Mouse (Mus musculus): ENCODE results near the gene Cox5a. TPM values are rescaled to one million over a fixed set of nuclear protein-coding genes. Genes with fewer than 3 reads are reported as not detected.

Cox5a gene
- total RNA-seq, 1 experiment = 390 TPM

GRCm38 (mm10) chr9:57525516-57525915 is 4.4 kb downstream of the Cox5a start:
- Histone ChIP-seq H3K9ac (ENCODE audit: insufficient read depth, low read depth, low read length, poor library complexity, severe bottlenecking) (no peak overlapping the region), H3K9me3 (ENCODE audit: control insufficient read depth, insufficient read depth, low read depth, low read length) (no peaks in the 10 kb centered on the region), H3K4me3 (ENCODE audit: insufficient read depth in 1 of 2, low read depth in 1 of 2, low read length in 2 of 2, poor library complexity in 1 of 2, severe bottlenecking in 1 of 2) (no peak overlapping the region), H3K4me1 (ENCODE audit: control insufficient read depth in 2 of 2, insufficient read depth in 2 of 2, low read length in 2 of 2, poor library complexity in 1 of 2) (peaks cover 7 to 8% of the 10 kb centered on the region in 2 experiments), H3K36me3 (ENCODE audit: control insufficient read depth, insufficient read depth, low read length, poor library complexity, severe bottlenecking) (peaks cover 4% of the 10 kb centered on the region), H3K27ac (ENCODE audit: insufficient read depth, low read depth, low read length, poor library complexity, severe bottlenecking) (no peak overlapping the region)
- in situ Hi-C loops (cut with MboI; ENCODE audit: low sequenced_read_pairs in 2 of 2, unreplicated experiment in 2 of 2) = no loop called here
- DNase-seq (ENCODE audit: low read depth, low spot score) = no peak
- TF ChIP-seq CHD2 (IDR thresholded peaks at IDR 0.05; ENCODE audit: low read depth, low read length) (no peak), MAFK (IDR thresholded peaks at IDR 0.05; ENCODE audit: insufficient read depth, low read depth, low read length) (no peak), HCFC1 (IDR thresholded peaks at IDR 0.05; ENCODE audit: borderline replicate concordance, insufficient read depth, low read length) (no peak), ZNF384 (IDR thresholded peaks at IDR 0.05; ENCODE audit: low read depth, low read length) (no peak), ZC3H11A (IDR thresholded peaks at IDR 0.05; ENCODE audit: borderline replicate concordance, low read depth, low read length) (no peak)

- Histone ChIP-seq H3K36me3 (ENCODE audit: control insufficient read depth, insufficient read depth, low read length, poor library complexity, severe bottlenecking) (peaks cover 8% of the 10 kb centered on the region), H3K9me3 (ENCODE audit: control insufficient read depth, insufficient read depth, low read depth, low read length) (no peaks in the 10 kb centered on the region), H3K4me3 (ENCODE audit: insufficient read depth in 1 of 2, low read depth in 1 of 2, low read length in 2 of 2, poor library complexity in 1 of 2, severe bottlenecking in 1 of 2) (no peak overlapping the region), H3K9ac (ENCODE audit: insufficient read depth, low read depth, low read length, poor library complexity, severe bottlenecking) (no peak overlapping the region), H3K4me1 (ENCODE audit: control insufficient read depth in 2 of 2, insufficient read depth in 2 of 2, low read length in 2 of 2, poor library complexity in 1 of 2) (peaks cover 7 to 8% of the 10 kb centered on the region in 2 experiments), H3K27ac (ENCODE audit: insufficient read depth, low read depth, low read length, poor library complexity, severe bottlenecking) (no peak overlapping the region)
- no peak for TF ChIP-seq ZC3H11A (IDR thresholded peaks at IDR 0.05; ENCODE audit: borderline replicate concordance, low read depth, low read length)
- no peak for TF ChIP-seq ZNF384 (IDR thresholded peaks at IDR 0.05; ENCODE audit: low read depth, low read length)
- TF ChIP-seq MAFK (IDR thresholded peaks at IDR 0.05; ENCODE audit: insufficient read depth, low read depth, low read length) = no peak
- TF ChIP-seq HCFC1 (IDR thresholded peaks at IDR 0.05; ENCODE audit: borderline replicate concordance, insufficient read depth, low read length) = no peak
- no peak for TF ChIP-seq CHD2 (IDR thresholded peaks at IDR 0.05; ENCODE audit: low read depth, low read length)
- in situ Hi-C loops (cut with MboI; ENCODE audit: low sequenced_read_pairs in 2 of 2, unreplicated experiment in 2 of 2) = no loop called here
- DNase-seq (ENCODE audit: low read depth, low spot score) = no peak
These were observed 5.4 kb downstream of the Cox5a start for GRCm38 (mm10) chr9:57526435-57526834.

- in situ Hi-C loops (cut with MboI; ENCODE audit: low sequenced_read_pairs in 2 of 2, unreplicated experiment in 2 of 2) = no loop called here
- Histone ChIP-seq H3K9ac (ENCODE audit: insufficient read depth, low read depth, low read length, poor library complexity, severe bottlenecking) (no peak overlapping the region), H3K27ac (ENCODE audit: insufficient read depth, low read depth, low read length, poor library complexity, severe bottlenecking) (no peak overlapping the region), H3K9me3 (ENCODE audit: control insufficient read depth, insufficient read depth, low read depth, low read length) (no peaks in the 10 kb centered on the region), H3K4me3 (ENCODE audit: insufficient read depth in 1 of 2, low read depth in 1 of 2, low read length in 2 of 2, poor library complexity in 1 of 2, severe bottlenecking in 1 of 2) (no peak overlapping the region), H3K36me3 (ENCODE audit: control insufficient read depth, insufficient read depth, low read length, poor library complexity, severe bottlenecking) (peaks cover 18% of the 10 kb centered on the region), H3K4me1 (ENCODE audit: control insufficient read depth in 2 of 2, insufficient read depth in 2 of 2, low read length in 2 of 2, poor library complexity in 1 of 2) (no peaks in the 10 kb centered on the region)
- DNase-seq (ENCODE audit: low read depth, low spot score) = no peak
- TF ChIP-seq ZC3H11A (IDR thresholded peaks at IDR 0.05; ENCODE audit: borderline replicate concordance, low read depth, low read length) (no peak), CHD2 (IDR thresholded peaks at IDR 0.05; ENCODE audit: low read depth, low read length) (no peak), ZNF384 (IDR thresholded peaks at IDR 0.05; ENCODE audit: low read depth, low read length) (no peak), MAFK (IDR thresholded peaks at IDR 0.05; ENCODE audit: insufficient read depth, low read depth, low read length) (no peak), HCFC1 (IDR thresholded peaks at IDR 0.05; ENCODE audit: borderline replicate concordance, insufficient read depth, low read length) (no peak)
These were observed 10.9 kb downstream of the Cox5a start for GRCm38 (mm10) chr9:57531946-57532345.

- Histone ChIP-seq H3K36me3 (ENCODE audit: control insufficient read depth, insufficient read depth, low read length, poor library complexity, severe bottlenecking) (peaks cover 23% of the 10 kb centered on the region), H3K9me3 (ENCODE audit: control insufficient read depth, insufficient read depth, low read depth, low read length) (no peaks in the 10 kb centered on the region), H3K27ac (ENCODE audit: insufficient read depth, low read depth, low read length, poor library complexity, severe bottlenecking) (no peak overlapping the region), H3K4me1 (ENCODE audit: control insufficient read depth in 2 of 2, insufficient read depth in 2 of 2, low read length in 2 of 2, poor library complexity in 1 of 2) (0 out of 4 replicates have a peak, but pooled peaks cover 0 to 3% of the 10 kb centered on the region in 2 experiments), H3K4me3 (ENCODE audit: insufficient read depth in 1 of 2, low read depth in 1 of 2, low read length in 2 of 2, poor library complexity in 1 of 2, severe bottlenecking in 1 of 2) (no peak overlapping the region), H3K9ac (ENCODE audit: insufficient read depth, low read depth, low read length, poor library complexity, severe bottlenecking) (no peak overlapping the region)
- TF ChIP-seq MAFK (IDR thresholded peaks at IDR 0.05; ENCODE audit: insufficient read depth, low read depth, low read length) (no peak), ZNF384 (IDR thresholded peaks at IDR 0.05; ENCODE audit: low read depth, low read length) (no peak), CHD2 (IDR thresholded peaks at IDR 0.05; ENCODE audit: low read depth, low read length) (no peak), HCFC1 (IDR thresholded peaks at IDR 0.05; ENCODE audit: borderline replicate concordance, insufficient read depth, low read length) (no peak), ZC3H11A (IDR thresholded peaks at IDR 0.05; ENCODE audit: borderline replicate concordance, low read depth, low read length) (no peak)
- in situ Hi-C loops (cut with MboI; ENCODE audit: low sequenced_read_pairs in 2 of 2, unreplicated experiment in 2 of 2) = no loop called here
- no peak for DNase-seq (ENCODE audit: low read depth, low spot score)
These were observed 15.3 kb downstream of the Cox5a start for GRCm38 (mm10) chr9:57536362-57536761.

All from ES-E14 (cell line).